Mouse (Mus musculus) G1E (cell line): Measurements from ENCODE around the gene Cep295.
"Not testable (repeated sequence)": the region's sequence is repeated elsewhere in the genome, so short reads cannot be mapped to it uniquely, and the experiment has no call there.

Experiments
- CTCF ChIP-seq: IDR thresholded peaks from 2 replicates; pipeline ENCODE4 v1.5.1; 2012; ENCODE audit warnings: low read depth, low read length, inconsistent platforms, mixed read lengths
- GATA1 ChIP-seq: IDR thresholded peaks from 2 replicates; pipeline ENCODE4 v1.6.1; 2012; ENCODE audit warnings: borderline replicate concordance, low read length, inconsistent platforms, mixed read lengths
- POLR2AphosphoS5 ChIP-seq: IDR thresholded peaks from 2 replicates; pipeline ENCODE4 v1.6.1; 2012; ENCODE audit warnings: low read depth, low read length, inconsistent platforms; ENCODE audit not compliant: insufficient replicate concordance
- TAL1 ChIP-seq: conservative IDR thresholded peaks from 2 replicates; pipeline ENCODE4 v1.6.1; 2012; ENCODE audit warnings: low read depth, low read length, inconsistent platforms, mixed read lengths

GRCm38 (mm10) chr9:15302006-15302405 lies 55.6 kb downstream of the Cep295 start:
- not testable (repeated sequence) for TF ChIP-seq GATA1, CTCF, TAL1, POLR2AphosphoS5
